ENCODE assay signal across 9 mouse cellular contexts in genomic region chr17:16900791-16901190, GRCm38 (mm10).
DNase-seq lines count a peak whose midpoint lies in the region; ATAC-seq and TF ChIP-seq lines count a peak whose summit lies in the region.
"Had no signal": no experiment of that assay in that cellular context is flagged by ENCODE, and none has a peak within 500 bp of the region (broad histone marks: within the 10 kb centered on the region; RNA-seq: fewer than 3 reads in every experiment).

No protein-coding gene starts in this region.

- H3K36me3 ChIP-seq in intestine, postnatal 0 days (ENCODE audit: control insufficient read depth, insufficient read depth), result no peaks in the 10 kb centered on the region
- no peaks in the 10 kb centered on the region for H3K36me3 ChIP-seq in intestine, embryonic 16.5 days (ENCODE audit: control insufficient read depth, insufficient read depth, low read length)
- no peaks in the 10 kb centered on the region for H3K36me3 ChIP-seq in G1E (replicated peaks)
- H3K36me3 ChIP-seq: lung, embryonic 15.5 days had no signal

- H3K27me3 ChIP-seq in intestine, postnatal 0 days (replicated peaks; ENCODE audit: control insufficient read depth, insufficient read depth, low read length), result no peaks in the 10 kb centered on the region
- H3K27me3 ChIP-seq in intestine, embryonic 16.5 days (replicated peaks; ENCODE audit: control insufficient read depth, insufficient read depth, low read length), result no peaks in the 10 kb centered on the region
- H3K27me3 ChIP-seq in G1E (ENCODE audit: insufficient read depth, low read length), result no peaks in the 10 kb centered on the region
- H3K27me3 ChIP-seq: lung, embryonic 15.5 days had no signal

- H3K27ac ChIP-seq in intestine, postnatal 0 days (ENCODE audit: low read depth, low read length), result no peak overlapping the region
- H3K27ac ChIP-seq in intestine, embryonic 16.5 days (ENCODE audit: low read length), result no peak overlapping the region
- H3K27ac ChIP-seq in left cerebral cortex, adult 2 months, result no peak overlapping the region
- H3K27ac ChIP-seq: lung, embryonic 15.5 days had no signal

- peaks cover 7% of the 10 kb centered on the region; the same call in 1 of the 2 replicates for H3K9me3 ChIP-seq in intestine, postnatal 0 days (ENCODE audit: control insufficient read depth)
- no peaks in the 10 kb centered on the region for H3K9me3 ChIP-seq in intestine, embryonic 16.5 days (ENCODE audit: control insufficient read depth, low read length)
- no peaks in the 10 kb centered on the region for H3K9me3 ChIP-seq in G1E (replicated peaks)
- H3K9me3 ChIP-seq: lung, embryonic 15.5 days had no signal

- no peak overlapping the region for H3K4me3 ChIP-seq in intestine, postnatal 0 days (ENCODE audit: low read depth, low read length)
- H3K4me3 ChIP-seq in intestine, embryonic 16.5 days (ENCODE audit: low read length), result no peak overlapping the region
- H3K4me3 ChIP-seq in G1E (ENCODE audit: low read depth, low read length), result no peak overlapping the region
- no peak overlapping the region for H3K4me3 ChIP-seq in left cerebral cortex, adult 2 months
- H3K4me3 ChIP-seq: lung, embryonic 15.5 days had no signal

- ATAC-seq in intestine, postnatal 0 days, result no peak
- no peak for ATAC-seq in intestine, embryonic 16.5 days
- ATAC-seq in G1E (ENCODE audit: extremely low read depth, insufficient number of reproducible peaks, low FRiP score, poor library complexity, severe bottlenecking), result 0 out of 2 replicates have a peak, but pooled peaks have one; percentile 40
- ATAC-seq in inflammation-experienced regulatory T-cells, adult 6 months, result no peak

- no peak overlapping the region for H3K4me2 ChIP-seq in intestine, postnatal 0 days (replicated peaks; ENCODE audit: low read depth)
- H3K4me2 ChIP-seq in intestine, embryonic 16.5 days (ENCODE audit: low read depth, low read length), result no peak overlapping the region
- H3K4me2 ChIP-seq: lung, embryonic 15.5 days had no signal

- no peaks in the 10 kb centered on the region for H3K4me1 ChIP-seq in intestine, postnatal 0 days (replicated peaks; ENCODE audit: control insufficient read depth, insufficient read depth, low read length)
- no peaks in the 10 kb centered on the region for H3K4me1 ChIP-seq in intestine, embryonic 16.5 days (ENCODE audit: control insufficient read depth, insufficient read depth, low read length)
- no peaks in the 10 kb centered on the region for H3K4me1 ChIP-seq in G1E (ENCODE audit: insufficient read depth, low read depth, low read length)
- H3K4me1 ChIP-seq: lung, embryonic 15.5 days had no signal

- DNase-seq in G1E (ENCODE audit: low spot score), result peak; percentile 0
- DNase-seq in c-Kit-negative CD71-positive TER-119-positive erythroid progenitor cells, embryonic 14.5 days (ENCODE audit: low read depth, low spot score), result peak; percentile 13
- DNase-seq in gastrocnemius, postnatal 14 days, result peak; percentile 21
- DNase-seq in left cerebral cortex, adult 2 months (ENCODE audit: extremely low spot score in 1 of 2, low spot score in 2 of 2), result peak; percentile 42 to 47
- peak; percentile 33 to 56 for DNase-seq in right cerebral cortex, postnatal 10 days (ENCODE audit: low spot score in 2 of 2)

- intact Hi-C loops in gastrocnemius, postnatal 14 days (cut with DNase I; ENCODE audit: low total_unique reads), result loop anchor here (5.0 kb wide), 1 partner anchor 1113 kb away; no protein-coding TSS in a partner anchor
- intact Hi-C loops in left cerebral cortex, adult 2 months (cut with DNase I), result loop anchor here (5.0 kb wide), 2 partner anchors 1093 to 1113 kb away; no protein-coding TSS in a partner anchor

- peak; percentile 66 for TF ChIP-seq CTCF in intestine, postnatal 0 days (IDR thresholded peaks at IDR 0.05; ENCODE audit: low read depth)
- no peak for TF ChIP-seq CTCF in G1E (IDR thresholded peaks at IDR 0.05; ENCODE audit: low read depth, low read length)
- peak; percentile 88 for TF ChIP-seq CTCF in left cerebral cortex, adult 2 months (IDR thresholded peaks at IDR 0.05)

- H3K9ac ChIP-seq in intestine, postnatal 0 days (ENCODE audit: low read depth, low read length), result no peak overlapping the region
- no peak overlapping the region for H3K9ac ChIP-seq in intestine, embryonic 16.5 days (ENCODE audit: low read depth, low read length)
- H3K9ac ChIP-seq: lung, embryonic 15.5 days had no signal

- WGBS in intestine, postnatal 0 days, result 61% methylated on average over 2 of the region's 2 CpGs
- 67% methylated on average over 2 of the region's 2 CpGs for WGBS in intestine, embryonic 16.5 days
